Mouse (Mus musculus) megakaryocyte, embryonic 14.5 days (primary cell): ENCODE data around the gene Heatr6.

Experiments
- FLI1 ChIP-seq: IDR thresholded peaks from 2 replicates; pipeline ENCODE4 v1.6.1; 2012; ENCODE audit warnings: low read length, inconsistent platforms, mixed read lengths
- GATA1 ChIP-seq: IDR thresholded peaks from 3 replicates; pipeline ENCODE4 v1.6.1; 2012; ENCODE audit warnings: mixed read lengths, low read length, inconsistent platforms, borderline replicate concordance

DNA sequence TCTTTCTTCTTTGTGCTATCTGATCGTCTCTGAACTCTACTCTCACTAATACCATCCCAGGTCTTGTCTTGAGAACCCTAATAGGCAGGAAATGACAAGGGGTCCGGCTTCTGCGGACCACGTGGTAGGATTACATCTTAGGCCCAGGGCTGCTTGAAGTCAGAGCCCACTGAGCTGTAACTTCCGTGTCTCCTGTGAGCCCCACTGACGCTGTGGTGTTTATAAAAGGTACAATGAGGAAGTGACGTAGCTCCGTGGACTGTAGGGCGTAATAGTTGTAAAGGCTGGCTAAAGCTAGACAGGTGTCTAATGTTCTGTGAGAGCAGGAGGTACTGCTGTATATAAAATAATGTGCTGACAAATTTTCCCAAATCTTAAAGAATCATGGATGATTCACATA, 13.8 kb downstream of the Heatr6 start:
- TF ChIP-seq GATA1 (no peak), FLI1 (no peak)
